Mouse (Mus musculus) CD4-positive, CD25-positive, alpha-beta regulatory T cell, adult 2 months (primary cell): Measurements from ENCODE around the gene Aqp2.

Experiments used
- DNase-seq: peaks from one replicate; pipeline ENCODE4 v3.0.0-alpha.2; 2012; ENCODE audit warnings: low read depth, low spot score

Gene Aqp2

GRCm38 (mm10) chr15:99578802-99579485 is at the start of gene Aqp2:
Aqp2 (plus strand) TSS chr15:99579055.
- DNase-seq, result no peak

GRCm38 (mm10) chr15:99531146-99531545 is 47.7 kb upstream of the Aqp2 start:
- DNase-seq, result no peak

GRCm38 (mm10) chr15:99532023-99532422 is 46.8 kb upstream of the Aqp2 start:
- no peak for DNase-seq

GRCm38 (mm10) chr15:99536889-99537862 is 41.7 kb upstream of the Aqp2 start:
- DNase-seq, result no peak

- DNase-seq, result no peak
Observed at GRCm38 (mm10) chr15:99539891-99540290, 39.0 kb upstream of the Aqp2 start.

GRCm38 (mm10) chr15:99544047-99544446 is 34.8 kb upstream of the Aqp2 start:
- no peak for DNase-seq

GRCm38 (mm10) chr15:99546596-99546995 is 32.3 kb upstream of the Aqp2 start:
- DNase-seq, result no peak

GRCm38 (mm10) chr15:99547732-99548131 is 31.1 kb upstream of the Aqp2 start:
- no peak for DNase-seq

GRCm38 (mm10) chr15:99549901-99550300 is 29.0 kb upstream of the Aqp2 start:
- DNase-seq, result no peak

- no peak for DNase-seq
Observed at GRCm38 (mm10) chr15:99553767-99554166, 25.1 kb upstream of the Aqp2 start.

- no peak for DNase-seq
Observed at GRCm38 (mm10) chr15:99558947-99559346, 19.9 kb upstream of the Aqp2 start.

- no peak for DNase-seq
Observed at GRCm38 (mm10) chr15:99560246-99560645, 18.6 kb upstream of the Aqp2 start.

GRCm38 (mm10) chr15:99567371-99567770 is 11.5 kb upstream of the Aqp2 start:
- DNase-seq, result no peak

- DNase-seq, result no peak
Observed at GRCm38 (mm10) chr15:99568682-99569081, 10.2 kb upstream of the Aqp2 start.

GRCm38 (mm10) chr15:99569123-99569522 is 9.7 kb upstream of the Aqp2 start:
- DNase-seq, result no peak

- DNase-seq, result no peak
Observed at GRCm38 (mm10) chr15:99583463-99584344, 4.8 kb downstream of the Aqp2 start.

- no peak for DNase-seq
Observed at GRCm38 (mm10) chr15:99584407-99585202, 5.8 kb downstream of the Aqp2 start.

- no peak for DNase-seq
Observed at GRCm38 (mm10) chr15:99585741-99586140, 6.9 kb downstream of the Aqp2 start.

- DNase-seq, result no peak
Observed at GRCm38 (mm10) chr15:99586525-99586924, 7.7 kb downstream of the Aqp2 start.

- no peak for DNase-seq
Observed at GRCm38 (mm10) chr15:99589237-99589636, 10.4 kb downstream of the Aqp2 start.

- no peak for DNase-seq
Observed at GRCm38 (mm10) chr15:99589704-99590103, 10.8 kb downstream of the Aqp2 start.
